Mouse (Mus musculus) spleen, postnatal 4 days (tissue): ENCODE results near the gene Rbp2.

Experiments used
- DNase-seq, 2 experiments: peaks; one replicate each; pipeline ENCODE4 v3.0.0; 2022; ENCODE audit warnings: low spot score in 2 of 2

The Rbp2 gene

DNA sequence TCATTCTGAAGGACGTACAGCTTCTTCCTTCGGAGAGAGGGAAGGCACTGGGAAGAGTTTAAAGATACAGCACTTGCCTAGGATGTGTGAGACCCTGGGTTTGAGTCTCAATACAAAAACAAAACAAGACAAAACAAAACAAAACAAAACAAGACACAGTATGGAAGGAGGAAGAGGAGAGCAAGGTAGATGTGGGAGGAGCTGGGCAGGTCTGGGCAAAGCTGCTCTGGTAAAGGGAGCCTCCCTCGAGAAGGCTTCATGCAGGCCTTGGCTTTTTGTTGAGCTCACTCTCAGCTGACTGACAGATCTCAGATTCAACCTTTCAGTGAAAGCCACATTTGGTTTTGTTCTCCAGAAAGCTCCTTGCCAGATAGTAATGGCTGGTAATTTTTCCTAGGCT lies at the start of gene Rbp2:
TSS of gene Rbp2 (plus strand) at position 301 of the 400 bp plus-strand sequence.
- DNase-seq, result no peak

DNA sequence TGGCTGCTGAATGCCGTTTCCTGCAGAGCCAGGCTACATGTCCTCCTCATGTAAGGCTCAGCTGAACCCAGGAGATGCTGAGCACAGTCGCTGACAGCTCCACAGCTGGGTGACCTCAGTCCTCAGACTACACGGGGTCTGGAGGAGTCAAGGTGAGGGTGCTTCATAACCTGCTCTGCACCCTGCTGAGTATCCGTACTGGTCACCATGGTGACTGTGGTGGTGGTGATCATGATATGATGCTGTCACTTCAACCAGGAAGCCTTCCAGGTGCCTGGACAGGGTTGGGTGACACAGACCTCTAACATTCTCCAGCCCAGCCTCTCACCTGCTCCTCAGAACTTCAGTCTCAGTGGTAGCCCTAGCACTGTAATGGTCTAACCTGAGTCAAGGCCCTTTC lies 48.1 kb upstream of the Rbp2 start:
- no peak for DNase-seq

DNA sequence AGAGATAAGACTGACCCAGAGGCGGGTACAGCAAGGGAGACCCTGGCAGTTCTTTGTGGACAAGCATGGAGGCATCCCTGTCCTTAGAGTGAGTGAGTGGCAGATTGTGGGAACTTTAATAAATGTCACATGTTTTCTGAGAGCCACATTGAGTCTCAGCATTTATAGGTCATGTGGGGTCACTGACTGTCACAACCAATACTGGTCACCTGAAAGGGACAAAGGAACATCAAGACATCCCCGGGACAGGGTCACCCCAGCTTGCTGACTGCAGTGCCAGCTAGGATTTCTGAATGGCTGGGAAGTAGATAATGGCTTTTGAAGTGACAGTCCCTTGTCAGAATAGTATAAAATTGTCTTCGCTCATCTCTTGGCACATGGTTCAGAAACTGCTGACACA lies 46.8 kb upstream of the Rbp2 start:
- no peak for DNase-seq

DNA sequence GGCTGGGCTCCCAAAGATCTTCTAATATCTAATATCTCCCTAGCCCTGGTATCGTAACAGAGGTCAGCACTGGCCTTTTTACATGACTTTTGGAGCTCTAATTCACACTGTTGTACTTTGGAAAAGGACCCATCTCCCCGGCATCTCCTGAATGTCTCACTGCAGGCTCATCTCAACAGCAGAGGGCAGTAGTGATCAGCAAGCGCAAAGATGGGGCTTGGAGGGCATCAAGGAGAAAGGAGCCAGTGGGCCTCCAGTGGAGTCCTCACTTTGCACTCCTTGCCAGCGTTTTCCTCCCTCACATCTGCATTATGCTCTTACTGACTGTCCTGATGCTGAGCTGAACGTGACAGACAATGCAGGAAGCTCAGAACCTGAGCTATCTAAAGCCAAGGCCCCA lies 43.3 kb upstream of the Rbp2 start:
- no peak for DNase-seq

DNA sequence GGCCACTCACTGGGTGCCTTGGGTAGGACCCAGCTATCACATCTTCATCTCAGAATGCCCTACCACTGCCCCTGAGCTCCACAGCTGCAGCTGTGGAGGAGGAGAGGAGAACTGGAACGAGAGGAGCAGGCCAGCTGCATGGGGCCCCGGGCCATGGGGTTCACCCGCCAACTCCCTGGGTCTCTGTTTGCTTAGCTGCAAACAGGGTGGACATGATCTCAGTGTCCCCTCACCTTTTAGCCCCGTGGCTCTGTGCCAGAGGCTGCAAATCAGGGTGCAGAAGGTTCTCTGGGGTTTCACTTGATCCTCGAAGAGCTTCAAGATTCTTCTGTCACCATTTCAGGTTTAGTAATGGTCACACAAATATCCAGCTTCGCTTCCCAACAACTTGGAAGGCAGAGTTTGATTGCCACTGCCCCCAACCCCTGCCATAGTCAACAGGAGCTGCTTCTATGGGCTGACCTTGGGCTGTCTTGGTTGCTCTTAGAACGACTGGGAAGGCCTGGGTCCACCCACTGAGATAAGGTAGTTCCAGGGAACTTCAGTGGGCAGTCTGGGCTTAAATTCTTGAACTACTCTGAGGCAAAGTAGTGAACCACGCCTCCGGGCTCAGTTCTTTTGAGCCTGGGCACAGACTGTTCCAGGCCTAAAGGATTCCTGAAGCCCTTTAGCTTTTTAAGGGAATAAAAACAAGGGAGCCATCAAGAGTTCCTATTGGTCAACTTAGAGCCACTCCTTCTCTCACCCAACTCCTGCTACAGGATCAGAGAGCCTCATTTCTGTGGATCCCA lies 40.4 kb upstream of the Rbp2 start:
- no peak for DNase-seq

DNA sequence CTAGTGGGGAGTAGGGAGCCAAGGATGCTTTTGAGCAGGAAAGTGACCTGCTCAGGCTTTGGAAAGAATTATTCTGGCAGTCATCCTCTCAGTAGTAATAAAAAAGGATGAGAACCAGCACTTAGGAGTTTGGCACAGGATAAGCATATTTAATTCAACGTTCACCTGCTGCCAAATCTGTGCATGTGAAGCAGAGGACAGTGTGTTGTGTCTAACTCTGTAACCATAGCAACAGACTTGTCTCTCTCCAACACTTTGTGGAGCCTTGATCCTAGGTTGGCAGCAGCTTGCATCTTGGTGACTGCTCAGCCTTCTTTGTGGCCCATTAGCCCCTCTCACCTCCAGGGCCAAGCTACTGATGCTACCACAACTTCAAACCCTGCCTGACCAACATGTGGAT lies 34.9 kb upstream of the Rbp2 start:
- no peak for DNase-seq

DNA sequence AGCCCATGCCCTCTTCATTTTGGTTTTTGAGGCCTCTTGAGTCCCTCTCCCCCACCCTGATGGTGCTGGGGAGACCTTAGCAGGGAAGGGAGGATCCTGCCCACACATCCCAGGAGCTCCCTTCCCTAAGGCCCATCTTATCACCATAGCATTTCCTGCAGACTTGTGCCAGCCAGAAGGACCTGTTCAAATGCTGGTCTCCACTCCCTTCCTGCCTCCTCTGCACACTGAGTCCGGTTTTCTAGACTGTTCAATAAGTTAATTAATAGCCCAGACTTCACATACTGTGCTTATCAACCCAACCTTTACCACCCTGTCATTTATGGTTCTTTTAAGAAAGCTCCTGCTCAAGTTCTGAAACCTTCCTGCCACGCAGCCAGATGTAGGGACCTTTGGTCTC lies 19.2 kb upstream of the Rbp2 start:
- DNase-seq, result no peak

DNA sequence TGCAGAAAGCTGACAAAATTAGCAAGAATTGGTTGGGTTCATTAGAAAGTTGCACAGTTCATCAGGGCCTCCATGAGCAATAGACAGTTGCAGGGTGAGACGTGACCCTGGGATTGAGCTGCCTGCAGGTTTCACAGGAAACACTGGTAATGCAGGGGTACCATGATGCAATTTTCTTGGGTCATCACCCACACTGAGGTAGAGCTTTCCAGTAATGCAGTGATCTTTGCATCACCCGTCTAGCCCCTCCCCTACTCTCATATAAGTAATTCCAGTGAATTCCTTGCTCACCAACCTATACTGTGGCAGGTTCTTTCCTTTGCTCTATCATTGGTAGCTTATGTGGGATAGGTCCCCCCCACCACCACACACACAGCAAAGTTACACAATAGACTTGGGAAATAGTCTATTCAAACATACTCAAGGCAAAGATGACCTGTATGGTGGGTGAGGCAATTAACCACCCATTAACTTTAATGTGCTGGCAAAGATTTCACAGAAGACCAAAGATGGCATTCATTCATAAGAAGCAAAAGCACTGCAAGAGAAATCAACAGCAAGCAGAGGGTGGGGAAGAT lies 5.7 kb upstream of the Rbp2 start:
- DNase-seq, result no peak

DNA sequence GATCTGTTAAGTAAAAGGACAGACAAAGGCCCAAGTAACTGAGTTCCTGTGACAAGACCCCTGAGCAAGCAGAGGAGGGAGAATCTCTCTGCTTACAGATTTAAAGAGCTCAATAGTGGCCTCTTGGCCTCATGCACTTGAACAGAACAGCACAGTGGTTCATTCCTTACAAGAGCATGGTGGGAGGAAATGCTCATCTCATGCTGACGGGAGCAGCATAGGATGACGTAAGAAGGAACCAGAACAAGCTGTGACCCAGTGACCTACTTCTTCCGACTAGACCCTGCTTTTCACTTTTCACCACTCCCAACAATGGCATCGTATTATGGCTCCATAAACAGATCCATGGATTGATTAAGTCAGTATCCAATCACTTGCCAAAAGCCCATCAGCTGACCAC lies 3.7 kb upstream of the Rbp2 start:
- DNase-seq, result no peak

DNA sequence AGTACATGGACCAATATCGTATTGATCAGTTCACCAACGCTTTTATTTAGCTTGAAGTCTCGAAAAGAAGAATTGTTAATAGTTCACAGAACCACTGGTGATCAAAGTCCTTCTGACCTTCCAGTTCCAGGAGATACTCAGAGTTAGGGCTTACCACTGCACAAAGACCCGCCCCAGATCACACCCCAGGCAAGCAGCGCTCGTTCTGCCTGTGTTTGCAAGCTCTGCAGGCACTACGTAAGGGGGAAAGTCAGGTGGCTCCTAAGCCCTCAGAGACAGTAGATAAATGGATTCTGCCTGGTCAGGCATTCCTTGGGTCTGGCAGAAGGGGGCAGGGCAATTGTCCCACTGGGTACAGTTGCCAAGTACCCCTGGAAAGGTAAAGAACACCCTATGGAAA lies 895 bp upstream of the Rbp2 start:
- DNase-seq, result no peak

DNA sequence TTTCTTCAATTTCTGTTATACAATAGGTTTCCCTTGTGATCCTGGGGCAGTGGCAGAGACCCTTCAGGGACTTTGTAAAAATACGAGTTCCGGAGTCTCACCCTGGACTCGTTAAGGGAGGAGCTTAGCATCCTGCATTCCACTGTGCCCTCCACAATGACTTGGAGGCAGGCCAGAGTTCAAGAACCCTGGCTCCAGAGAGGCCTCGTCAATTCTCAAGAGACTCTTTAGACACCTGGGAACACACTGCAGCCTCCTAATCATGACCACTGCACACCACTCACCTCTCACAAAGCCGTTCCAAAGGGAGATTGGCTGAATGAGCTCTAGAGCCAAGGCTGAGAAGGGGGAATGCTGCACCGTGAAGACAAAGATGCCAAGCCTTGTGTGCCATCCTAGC lies 1.4 kb downstream of the Rbp2 start:
- DNase-seq, result no peak

DNA sequence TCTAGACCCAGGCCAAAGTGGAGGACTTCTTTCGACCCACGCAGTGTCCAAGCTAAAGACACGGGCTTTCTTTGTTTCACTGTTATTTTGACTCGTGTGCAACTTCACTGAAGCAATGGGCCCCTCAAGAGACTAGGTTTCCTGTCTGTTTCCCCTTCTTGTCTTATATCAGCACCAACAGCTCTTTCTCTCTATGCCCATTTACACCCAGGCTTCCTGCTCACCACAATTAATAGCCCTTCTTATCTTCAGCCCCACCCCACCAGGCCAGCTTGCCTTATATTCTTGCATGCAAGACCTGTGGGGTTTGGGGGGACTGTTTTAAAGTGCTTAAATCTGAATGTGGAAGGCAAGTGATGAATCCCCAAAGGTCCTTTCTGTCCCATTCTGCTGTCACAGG lies 3.6 kb downstream of the Rbp2 start:
- peak in 1 of 2 experiments; percentile 32 for DNase-seq

DNA sequence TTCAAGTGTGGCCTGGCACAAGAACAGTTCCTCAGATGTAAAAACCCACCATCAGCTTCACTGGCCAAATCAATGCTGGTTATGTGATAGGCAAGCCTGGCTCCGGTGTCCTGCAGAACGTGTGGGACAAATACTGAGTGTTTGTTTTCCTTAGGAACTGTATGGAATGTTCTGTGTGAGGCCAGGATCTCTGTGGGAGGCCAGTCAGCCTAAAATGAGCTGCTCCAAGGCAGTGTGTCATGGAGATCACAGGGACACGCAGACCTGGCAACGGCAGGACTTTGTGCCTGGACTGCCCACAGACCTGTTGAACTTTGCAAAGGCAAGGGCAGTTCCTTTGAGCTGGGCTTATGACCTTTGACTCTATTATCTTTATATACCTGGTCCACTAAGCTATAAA lies 4.2 kb downstream of the Rbp2 start:
- no peak for DNase-seq

DNA sequence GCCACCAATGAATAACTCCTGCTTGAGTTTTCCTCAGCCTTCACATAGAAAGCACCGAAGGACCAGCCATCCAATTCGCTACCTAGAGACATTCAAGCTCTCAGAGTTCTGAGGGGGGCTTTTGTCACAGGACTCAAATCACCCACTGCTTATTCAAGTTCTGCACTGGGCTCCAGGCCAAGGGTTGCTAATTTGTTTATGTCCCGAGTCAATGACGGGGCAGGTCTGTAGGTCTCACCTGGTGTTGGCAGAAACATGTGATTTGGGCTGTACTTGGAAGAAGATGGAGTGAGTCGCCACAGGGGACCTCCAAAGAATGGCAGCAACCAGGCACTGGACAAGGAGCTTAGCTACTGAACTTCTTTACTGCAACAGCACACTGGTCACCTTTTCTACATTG lies 5.2 kb downstream of the Rbp2 start:
- DNase-seq, result no peak

DNA sequence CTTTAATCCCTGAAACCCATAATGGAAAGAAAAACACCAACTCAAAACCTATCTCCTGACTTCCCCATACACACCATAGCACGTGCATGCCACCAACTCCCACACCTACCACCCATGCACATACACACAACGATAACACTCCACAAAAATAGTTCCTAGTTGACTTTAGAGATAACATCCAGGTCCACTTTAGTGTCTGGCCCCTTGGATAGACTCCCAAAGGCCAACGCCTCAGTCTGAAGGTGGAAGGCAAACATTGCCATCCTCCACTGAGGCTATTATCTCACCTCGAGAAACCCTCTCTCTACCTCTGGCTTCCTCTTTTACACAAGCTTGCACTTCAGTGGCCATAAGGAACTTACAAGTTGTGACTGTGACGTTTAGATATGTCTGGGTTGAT lies 6.3 kb downstream of the Rbp2 start:
- no peak for DNase-seq

DNA sequence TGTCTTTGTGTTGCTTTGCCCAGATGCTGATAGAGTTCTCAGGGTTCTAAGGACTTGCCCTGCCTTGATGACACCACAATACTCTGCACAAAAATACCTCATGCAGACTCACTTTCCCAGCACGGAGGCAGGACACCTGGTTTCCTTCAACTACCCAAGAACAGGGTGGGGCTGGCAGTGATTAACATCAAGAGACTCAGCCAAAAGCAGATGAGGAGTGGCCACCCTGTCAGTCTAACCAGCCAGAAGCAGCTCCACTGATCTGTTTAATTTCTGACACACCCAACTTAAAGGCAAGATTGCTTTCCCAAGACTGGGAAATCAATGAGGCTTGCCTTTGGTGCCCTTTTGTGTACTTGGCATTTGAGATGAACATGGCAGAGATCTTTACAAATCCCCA lies 6.9 kb downstream of the Rbp2 start:
- no peak for DNase-seq

DNA sequence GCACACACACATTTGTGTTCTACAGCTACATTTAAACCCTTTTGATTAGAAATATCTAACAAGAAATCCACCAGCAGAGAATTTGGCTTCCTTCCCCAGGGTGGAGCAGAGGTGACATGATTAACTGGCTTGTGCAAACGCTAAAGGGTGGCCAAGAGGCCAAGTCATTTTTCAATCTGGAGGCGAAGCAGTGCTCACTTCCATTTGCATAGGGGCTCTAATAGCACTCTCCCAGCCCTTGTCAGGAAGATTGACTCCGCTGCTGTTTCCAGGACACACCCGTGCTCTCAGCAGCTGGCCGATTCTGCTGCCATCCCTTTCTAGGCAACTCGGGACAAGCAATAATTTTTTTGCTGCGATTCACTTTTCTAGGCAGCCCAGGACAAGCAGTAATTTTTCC lies 11.2 kb downstream of the Rbp2 start:
- DNase-seq, result no peak

DNA sequence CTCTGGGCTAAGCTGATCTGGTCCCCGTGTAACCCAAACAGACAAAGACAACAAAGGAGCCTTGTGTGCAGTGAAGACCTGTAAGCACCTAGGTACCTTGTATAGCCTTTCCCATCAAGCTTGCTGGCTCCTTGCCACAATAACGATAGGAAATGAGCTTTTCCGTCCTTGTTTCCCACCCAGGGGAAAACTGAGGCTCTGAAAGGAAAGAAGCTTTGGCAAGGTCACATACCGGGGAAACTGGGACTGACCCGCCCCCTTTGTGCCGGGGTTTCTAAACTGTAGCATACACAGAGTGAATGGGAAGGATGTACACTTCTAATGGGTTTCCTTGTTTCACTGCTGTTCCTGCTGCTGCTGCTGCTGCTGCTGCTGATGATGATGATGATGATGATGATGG lies 12.1 kb downstream of the Rbp2 start:
- no peak for DNase-seq

DNA sequence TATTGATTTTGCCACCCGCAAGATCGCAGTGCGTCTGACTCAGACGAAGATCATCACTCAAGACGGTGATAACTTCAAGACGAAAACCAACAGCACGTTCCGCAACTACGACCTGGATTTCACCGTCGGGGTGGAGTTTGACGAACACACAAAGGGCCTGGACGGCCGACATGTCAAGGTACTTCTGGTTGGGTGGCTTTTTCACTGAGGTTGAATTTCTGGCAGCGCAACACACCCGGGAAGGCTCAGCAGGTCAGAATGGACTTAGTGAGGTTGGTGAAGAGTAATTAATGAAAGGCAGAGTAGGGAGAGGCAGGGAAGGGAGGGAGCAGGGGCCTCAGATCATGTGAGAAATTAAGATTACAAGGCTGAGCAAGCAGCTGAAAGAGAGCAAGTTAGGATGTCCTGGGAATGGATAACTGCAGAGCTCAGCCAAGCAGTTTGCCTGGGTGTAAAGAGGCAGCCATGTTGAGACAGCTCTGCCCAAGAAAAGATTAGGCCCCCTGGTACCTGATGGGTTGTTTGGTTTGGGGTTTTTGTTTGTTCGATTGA lies 12.9 kb downstream of the Rbp2 start:
- DNase-seq, result no peak

DNA sequence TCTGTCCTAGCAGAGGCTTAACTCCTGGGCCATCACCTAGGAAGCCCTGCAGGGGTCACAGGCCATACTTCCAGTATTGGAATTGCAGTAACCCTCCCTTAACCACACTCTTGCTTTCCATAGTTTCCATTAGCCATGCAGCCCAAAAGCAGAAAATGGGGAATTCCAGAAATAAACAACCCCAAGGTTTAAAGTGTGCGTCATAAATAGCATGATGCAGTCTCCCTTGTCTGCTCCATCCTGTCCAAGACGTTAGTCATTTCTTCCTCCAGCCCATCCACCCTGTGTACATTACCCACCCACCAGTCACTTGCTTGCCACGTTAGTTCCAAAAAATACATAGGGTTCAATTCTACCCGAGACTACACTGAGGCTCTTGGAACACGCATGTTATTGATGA lies 13.7 kb downstream of the Rbp2 start:
- no peak for DNase-seq

DNA sequence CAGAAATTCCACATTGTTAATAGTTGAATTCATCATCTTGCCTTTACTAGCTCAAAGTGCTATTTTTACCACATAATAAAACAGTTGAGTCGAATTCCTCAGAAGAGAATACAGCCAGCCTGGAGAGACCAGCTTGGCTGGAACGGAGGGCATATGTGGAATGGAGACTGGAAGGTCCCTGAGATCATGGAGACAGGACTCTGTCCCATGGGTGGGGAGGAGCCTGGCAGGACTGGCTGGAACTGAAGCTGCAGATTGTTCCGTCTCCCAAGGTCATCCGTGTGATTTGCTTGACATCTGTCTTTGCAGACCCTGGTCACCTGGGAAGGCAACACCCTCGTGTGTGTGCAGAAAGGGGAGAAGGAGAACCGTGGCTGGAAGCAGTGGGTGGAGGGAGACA lies 21.6 kb downstream of the Rbp2 start:
- no peak for DNase-seq

DNA sequence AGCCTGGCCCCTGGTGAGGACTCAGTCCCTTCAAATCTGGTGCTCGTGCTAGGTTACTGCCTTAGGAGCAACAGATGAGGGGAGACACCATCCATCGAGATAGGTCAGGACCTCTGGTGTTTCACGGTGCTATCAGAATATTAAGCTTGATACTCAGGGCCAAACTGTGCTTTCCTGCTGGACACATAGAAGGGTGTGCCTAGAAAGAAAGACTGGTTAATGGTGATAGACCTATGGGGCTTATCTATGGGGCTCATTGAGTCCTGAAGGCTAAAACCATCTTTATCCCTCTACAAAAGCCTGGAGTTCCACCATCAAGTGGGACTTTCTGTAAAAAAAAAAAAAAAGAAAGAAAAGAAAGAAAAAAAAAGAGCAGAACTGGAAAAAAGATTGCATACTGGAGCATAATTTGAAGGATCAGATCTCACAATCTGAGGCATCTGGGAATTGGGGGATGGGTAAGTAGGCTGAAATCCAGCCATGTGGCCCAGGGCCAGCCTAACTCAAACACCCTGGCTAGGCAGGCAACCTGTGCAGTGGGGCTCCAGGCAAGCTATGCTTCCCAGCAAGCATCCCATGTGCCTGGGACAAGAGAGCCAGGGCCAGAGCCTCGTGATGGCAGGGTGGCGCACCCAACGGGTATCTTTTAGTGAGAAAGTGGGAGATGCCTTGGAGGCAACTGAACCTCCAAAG lies 24.6 kb downstream of the Rbp2 start:
- DNase-seq, result no peak

DNA sequence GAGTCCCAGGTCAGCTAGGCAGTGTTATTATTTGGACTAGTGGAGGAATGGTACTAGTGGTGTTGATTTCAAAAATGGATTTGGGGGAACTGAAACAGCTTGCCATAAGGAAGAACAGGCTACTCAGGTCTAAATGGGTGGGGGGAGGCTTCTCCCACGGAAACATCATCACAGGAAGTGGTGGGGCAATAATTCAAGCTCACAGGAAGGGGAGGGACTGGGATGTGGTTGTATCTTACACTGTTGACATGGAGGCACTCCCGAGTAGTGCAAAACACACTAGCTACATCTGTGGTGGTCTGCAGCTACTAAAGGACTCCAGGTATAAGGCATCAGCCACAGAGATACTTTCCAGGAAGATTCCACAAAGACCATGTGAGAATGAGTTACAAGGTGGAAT lies 38.0 kb downstream of the Rbp2 start:
- DNase-seq, result no peak
